Mouse (Mus musculus) kidney, adult 2 months (tissue): ENCODE data around the gene Tbc1d12. TPM values are rescaled to one million over a fixed set of nuclear protein-coding genes. Genes with fewer than 3 reads are reported as not detected.

Experiments
- DNase-seq: peaks from one replicate; pipeline ENCODE4 v3.0.0; 2021
- H3K27ac ChIP-seq: fragments of 200-500 bp; 2 replicates; pipeline ENCODE4 v1.5.1; 2012; ENCODE audit warnings: low read depth, low read length, control low read depth, inconsistent platforms; ENCODE audit not compliant: insufficient read depth
- H3K27me3 ChIP-seq: fragments of 200-500 bp; replicated peaks from 2 replicates; pipeline ENCODE4 v1.6.1; 2012; ENCODE audit warnings: mild to moderate bottlenecking, moderate library complexity, low read length, inconsistent platforms; ENCODE audit not compliant: control insufficient read depth, insufficient read depth
- H3K36me3 ChIP-seq: fragments of 200-500 bp; 2 replicates; pipeline ENCODE4 v1.6.1; 2012; ENCODE audit warnings: mild to moderate bottlenecking, moderate library complexity, low read length, inconsistent platforms; ENCODE audit not compliant: control insufficient read depth, insufficient read depth
- H3K4me1 ChIP-seq: fragments of 200-500 bp; 2 replicates; pipeline ENCODE4 v1.6.1; 2011; ENCODE audit warnings: low read length; ENCODE audit not compliant: control insufficient read depth, insufficient read depth
- H3K4me3 ChIP-seq: fragments of 200-500 bp; 2 replicates; pipeline ENCODE4 v1.5.1; 2011; ENCODE audit warnings: mild to moderate bottlenecking, low read depth, low read length, control low read depth; ENCODE audit not compliant: insufficient read depth
- CTCF ChIP-seq: fragments of 200-500 bp; conservative IDR thresholded peaks from 2 replicates; pipeline ENCODE4 v1.5.1; 2011; ENCODE audit warnings: low read depth, mild to moderate bottlenecking, control low read depth, low read length, moderate library complexity, mixed read lengths; ENCODE audit not compliant: insufficient read depth, insufficient read length
- POLR2A ChIP-seq: fragments of 200-500 bp; IDR thresholded peaks from one replicate; pipeline ENCODE4 v1.6.1; 2011; ENCODE audit warnings: low read depth, low read length, control low read depth
- WGBS: fragments of 180-500 bp; shearing (Covaris S2); methylation state at CpG from one replicate; pipeline ENCODE4 v1.1.7; 2018; 5-methylcytosine and 5-hydroxymethylcytosine counted together
- polyA plus RNA-seq: library from polyadenylated mRNA; depleted of rRNA; stranded (reverse); fragments of >200 nt; gene quantifications from 2 replicates; pipeline ENCODE4 v1.2.3, GENCODE M21; 2012; rRNA removed

The Tbc1d12 gene
- 2.6 and 3.2 TPM in 2 replicates for polyA plus RNA-seq

DNA sequence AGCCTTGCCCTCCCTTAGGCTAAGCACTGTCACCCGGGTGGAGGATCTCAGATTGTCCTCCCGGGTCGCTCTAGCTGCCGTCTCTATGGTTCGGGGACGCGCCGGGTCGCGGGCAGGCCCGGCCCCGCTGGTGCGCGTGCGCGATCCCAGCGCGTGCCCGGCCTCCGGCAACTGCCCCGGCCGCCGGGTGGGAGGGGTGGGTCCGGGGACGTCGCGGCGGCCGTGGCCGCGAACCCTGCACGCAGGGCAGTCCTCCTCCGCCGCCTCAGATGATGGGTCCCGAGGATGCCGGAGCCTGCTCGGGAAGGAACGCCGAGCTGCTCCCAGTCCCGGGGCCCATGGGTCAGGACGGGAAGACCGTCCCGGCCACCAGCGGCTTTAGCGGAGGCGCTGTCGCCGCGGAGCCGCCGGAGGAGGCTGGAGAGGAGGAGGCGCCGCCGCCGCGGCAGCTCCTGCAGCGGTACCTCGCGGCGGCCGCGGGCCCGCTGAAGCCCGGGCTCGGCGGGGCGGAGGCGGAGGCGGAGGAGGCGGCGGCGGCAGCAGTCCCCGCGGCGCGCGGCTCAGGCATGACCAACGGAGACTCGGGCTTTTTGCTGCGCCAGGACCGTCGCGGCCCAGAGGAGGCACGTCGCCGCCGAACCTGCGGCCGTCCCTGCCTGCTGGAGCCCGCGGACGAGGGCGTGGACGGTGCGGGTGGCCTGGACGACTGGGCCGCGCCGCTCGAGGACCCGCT lies at the start of gene Tbc1d12:
Tbc1d12 (plus strand) TSS at position 142 of the 733 bp plus-strand sequence.
- peak; percentile 30 for TF ChIP-seq POLR2A
- no peak for TF ChIP-seq CTCF
- H3K36me3 ChIP-seq, result no peaks in the 10 kb centered on the region
- under 1% methylated on average over 99 of the region's 101 CpGs for WGBS
- peak within 1 kb of the TSS; percentile 82 for H3K27ac ChIP-seq
- peak within 1 kb of the TSS; percentile 80 for H3K4me3 ChIP-seq
- H3K4me1 ChIP-seq, result no peaks in the 10 kb centered on the region; the same call in 1 of the 2 replicates
- peak; percentile 94 for DNase-seq
- no peaks in the 10 kb centered on the region for H3K27me3 ChIP-seq

GRCm38 (mm10) chr19:38787756-38788155 lies 48.6 kb upstream of the Tbc1d12 start:
- TF ChIP-seq CTCF (no peak), POLR2A (no peak)
- Histone ChIP-seq H3K4me1 (no peaks in the 10 kb centered on the region), H3K4me3 (no peak overlapping the region), H3K27ac (no peak overlapping the region), H3K27me3 (no peaks in the 10 kb centered on the region), H3K36me3 (peaks cover 2% of the 10 kb centered on the region)
- no peak for DNase-seq
- 93% methylated on average over 6 of the region's 6 CpGs for WGBS

- DNase-seq, result no peak
- TF ChIP-seq CTCF (no peak), POLR2A (no peak)
- Histone ChIP-seq H3K4me3 (no peak overlapping the region), H3K27ac (no peak overlapping the region), H3K4me1 (no peaks in the 10 kb centered on the region), H3K27me3 (no peaks in the 10 kb centered on the region), H3K36me3 (peaks cover 12% of the 10 kb centered on the region)
- WGBS, result 95% methylated on average over 7 of the region's 7 CpGs
These were observed 42.8 kb upstream of the Tbc1d12 start for GRCm38 (mm10) chr19:38793563-38794045.

GRCm38 (mm10) chr19:38796546-38796945 lies 39.8 kb upstream of the Tbc1d12 start:
- DNase-seq, result no peak
- 63% methylated on average over 5 of the region's 5 CpGs for WGBS
- Histone ChIP-seq H3K36me3 (peaks cover 10% of the 10 kb centered on the region), H3K27me3 (no peaks in the 10 kb centered on the region), H3K4me3 (no peak overlapping the region), H3K27ac (no peak overlapping the region), H3K4me1 (no peaks in the 10 kb centered on the region)
- TF ChIP-seq CTCF (no peak), POLR2A (no peak)

DNA sequence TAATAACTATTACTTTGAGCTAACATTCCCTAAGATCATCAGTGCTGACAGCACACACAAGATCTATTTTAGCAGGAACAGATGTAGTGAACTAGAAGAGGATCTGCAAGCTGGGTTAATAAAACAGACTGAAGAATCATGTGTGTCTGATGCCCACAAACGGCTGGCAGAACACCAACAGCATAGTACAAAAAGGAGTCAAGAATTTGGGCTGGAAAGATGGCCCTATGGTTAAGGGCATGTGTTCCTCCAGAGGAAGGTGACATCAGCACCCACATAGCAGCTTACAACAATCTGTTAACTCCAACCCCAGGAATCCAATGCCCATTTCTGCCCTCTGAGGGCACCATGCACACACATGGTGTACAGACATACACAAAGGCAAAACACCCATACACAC lies 38.1 kb upstream of the Tbc1d12 start:
- Histone ChIP-seq H3K27ac (no peak overlapping the region), H3K4me1 (no peaks in the 10 kb centered on the region), H3K36me3 (peaks cover 8% of the 10 kb centered on the region), H3K27me3 (no peaks in the 10 kb centered on the region), H3K4me3 (no peak overlapping the region)
- TF ChIP-seq CTCF (no peak), POLR2A (no peak)
- no peak for DNase-seq
- WGBS, result 92% methylated on average over 1 of the region's 1 CpGs

DNA sequence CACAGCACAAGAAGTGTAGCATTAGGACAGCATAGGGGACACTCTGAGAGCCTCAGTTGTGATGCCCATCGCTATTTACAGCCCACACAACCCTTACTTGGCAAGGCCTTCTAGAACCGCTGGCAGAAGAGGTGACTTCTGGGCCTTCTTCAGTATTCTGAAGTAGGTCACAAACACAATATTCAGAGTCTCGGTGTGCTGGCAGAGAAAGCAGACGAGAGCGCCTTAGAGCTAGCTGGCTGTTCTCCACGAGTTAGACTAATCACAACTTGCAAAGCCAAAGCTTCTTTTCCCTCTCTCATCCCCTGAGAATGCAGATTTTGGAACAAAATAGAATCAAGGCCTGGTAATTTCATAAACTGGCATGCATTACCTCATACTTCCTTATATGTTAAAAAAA lies 37.6 kb upstream of the Tbc1d12 start:
- no peak for TF ChIP-seq POLR2A
- TF ChIP-seq CTCF, result no peak
- peaks cover 8% of the 10 kb centered on the region for H3K36me3 ChIP-seq
- no peaks in the 10 kb centered on the region for H3K27me3 ChIP-seq
- WGBS, result 91% methylated on average over 6 of the region's 6 CpGs
- H3K4me3 ChIP-seq, result no peak overlapping the region
- H3K27ac ChIP-seq, result no peak overlapping the region
- DNase-seq, result no peak
- no peaks in the 10 kb centered on the region for H3K4me1 ChIP-seq

DNA sequence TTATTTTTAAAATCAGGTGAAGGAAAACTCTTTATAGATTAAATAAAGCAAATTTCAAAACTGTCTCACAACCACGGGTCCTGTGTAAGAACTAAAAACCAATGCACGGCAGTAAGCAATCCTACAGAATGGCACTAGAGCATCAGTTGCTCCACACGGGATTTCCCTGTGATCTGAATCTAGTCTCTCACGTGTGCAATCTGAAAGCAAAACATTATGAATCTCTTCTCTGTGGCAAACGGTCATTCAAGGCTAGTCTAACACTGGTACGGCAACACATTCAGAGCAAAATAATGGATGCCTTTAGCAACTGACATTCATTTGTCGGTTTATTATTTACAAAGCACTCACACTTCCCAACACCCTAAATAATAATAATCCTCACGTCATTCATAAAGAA lies 18.2 kb upstream of the Tbc1d12 start:
- peak overlapping the region; percentile 94; the same call in 1 of the 2 replicates for H3K4me3 ChIP-seq
- WGBS, result 21% methylated on average over 8 of the region's 8 CpGs
- TF ChIP-seq CTCF (no peak), POLR2A (no peak)

More for the DNA sequence above, 18.2 kb upstream of the Tbc1d12 start:
- no peak overlapping the region for H3K27ac ChIP-seq
- H3K27me3 ChIP-seq, result no peaks in the 10 kb centered on the region
- H3K36me3 ChIP-seq, result 0 out of 2 replicates have a peak, but pooled peaks cover 1% of the 10 kb centered on the region
- H3K4me1 ChIP-seq, result peaks cover 5% of the 10 kb centered on the region
- DNase-seq, result no peak
